Mouse (Mus musculus) heart, adult 2 months (tissue): ENCODE results near the gene Vmn1r13. TPM values are rescaled to one million over a fixed set of nuclear protein-coding genes. Genes with fewer than 3 reads are reported as not detected.
"Not testable (repeated sequence)": the region's sequence is repeated elsewhere in the genome, so short reads cannot be mapped to it uniquely, and the experiment has no call there.

ENCODE experiments used
- DNase-seq, 2 experiments: peaks; one replicate each; pipeline ENCODE4 v3.0.0; 2021
- H3K27ac ChIP-seq: fragments of 200-600 bp; 2 replicates; pipeline ENCODE4 v1.8.1; 2022
- H3K27me3 ChIP-seq: fragments of 200-500 bp; 2 replicates; pipeline ENCODE4 v1.6.1; 2012; ENCODE audit warnings: mild to moderate bottlenecking, low read length, inconsistent platforms, mixed read lengths; ENCODE audit not compliant: control insufficient read depth, insufficient read depth
- H3K36me3 ChIP-seq: fragments of 200-500 bp; 2 replicates; pipeline ENCODE4 v1.6.1; 2012; ENCODE audit warnings: low read length, inconsistent platforms; ENCODE audit not compliant: control insufficient read depth, insufficient read depth
- H3K4me1 ChIP-seq: fragments of 200-500 bp; 2 replicates; pipeline ENCODE4 v1.6.1; 2011; ENCODE audit warnings: low read length; ENCODE audit not compliant: control insufficient read depth, insufficient read depth
- H3K4me3 ChIP-seq: fragments of 200-600 bp; 2 replicates; pipeline ENCODE4 v1.8.1; 2022
- H3K79me2 ChIP-seq: fragments of 200-500 bp; replicated peaks from 2 replicates; pipeline ENCODE4 v1.6.1; 2012; ENCODE audit warnings: mild to moderate bottlenecking, inconsistent platforms, low read length, moderate library complexity, mixed read lengths; ENCODE audit not compliant: control insufficient read depth, insufficient read depth
- H3K9ac ChIP-seq: fragments of 200-500 bp; 2 replicates; pipeline ENCODE4 v1.6.1; 2012; ENCODE audit warnings: low read depth, mild to moderate bottlenecking, control low read depth, inconsistent platforms, low read length, mixed read lengths
- CTCF ChIP-seq: fragments of 200-600 bp; IDR thresholded peaks from 2 replicates; pipeline ENCODE4 v1.8.1; 2022; ENCODE audit warnings: antibody characterized with exemption, mild to moderate bottlenecking, moderate library complexity
- EP300 ChIP-seq: fragments of 200-500 bp; IDR thresholded peaks from 2 replicates; pipeline ENCODE4 v1.6.1; 2011; ENCODE audit warnings: low read depth, low read length, control low read depth; ENCODE audit not compliant: insufficient read depth
- POLR2A ChIP-seq: fragments of 200-500 bp; IDR thresholded peaks from 2 replicates; pipeline ENCODE4 v1.6.1; 2011; ENCODE audit warnings: mild to moderate bottlenecking, low read depth, low read length, control low read depth; ENCODE audit not compliant: insufficient read depth
- WGBS: fragments of 180-500 bp; shearing (Covaris S2); methylation state at CpG from one replicate; pipeline ENCODE4 v1.1.7; 2018; 5-methylcytosine and 5-hydroxymethylcytosine counted together
- intact Hi-C: fragments of 180-260 bp; cut with DNase I; formaldehyde crosslinking; loops from one replicate; pipeline ENCODE4 v1.15.1; 2025
- long read RNA-seq: library from polyadenylated mRNA; stranded (forward); transcript quantifications from one replicate; pipeline ENCODE4 v2.0.0, GENCODE M21; 2021
- polyA plus RNA-seq: library from polyadenylated mRNA; depleted of rRNA; stranded (reverse); fragments of >200 nt; gene quantifications from 2 replicates; pipeline ENCODE4 v1.2.3, GENCODE M21; 2012; rRNA removed
- total RNA-seq, 2 experiments: library from RNA; stranded (reverse); gene quantifications; 2 replicates each; pipeline ENCODE4 v1.2.3; 2021

Vmn1r13 gene
- total RNA-seq (not detected), polyA plus RNA-seq (not detected in 2 replicates)
- long read RNA-seq, result 0 reads

DNA sequence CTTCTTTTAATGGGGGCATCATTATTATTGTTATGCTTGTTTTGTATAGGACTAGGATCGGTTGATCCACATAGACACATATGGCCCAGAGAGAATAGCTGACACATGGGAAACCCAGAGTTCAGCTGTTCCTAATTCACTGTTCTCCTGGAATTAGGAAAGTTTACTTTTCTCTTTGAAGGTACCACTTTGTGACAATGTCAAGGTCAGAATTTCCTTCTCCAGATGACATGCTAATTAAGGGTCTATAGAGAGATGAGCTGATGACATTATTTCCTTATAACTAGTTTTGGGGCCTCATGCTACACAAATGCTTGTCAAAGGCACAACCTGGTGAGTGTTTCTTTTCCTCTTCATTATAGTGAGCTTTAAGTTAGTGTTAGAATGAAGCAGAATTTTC, at the start of gene Vmn1r13:
TSS of gene Vmn1r13 (plus strand) at position 301 of the 400 bp plus-strand sequence.
- intact Hi-C loops, H3K27ac ChIP-seq, H3K27me3 ChIP-seq, DNase-seq, H3K36me3 ChIP-seq, H3K79me2 ChIP-seq, H3K9ac ChIP-seq, H3K4me1 ChIP-seq, H3K4me3 ChIP-seq: not testable (repeated sequence)
- 83% methylated on average over 1 of the region's 1 CpGs for WGBS

DNA sequence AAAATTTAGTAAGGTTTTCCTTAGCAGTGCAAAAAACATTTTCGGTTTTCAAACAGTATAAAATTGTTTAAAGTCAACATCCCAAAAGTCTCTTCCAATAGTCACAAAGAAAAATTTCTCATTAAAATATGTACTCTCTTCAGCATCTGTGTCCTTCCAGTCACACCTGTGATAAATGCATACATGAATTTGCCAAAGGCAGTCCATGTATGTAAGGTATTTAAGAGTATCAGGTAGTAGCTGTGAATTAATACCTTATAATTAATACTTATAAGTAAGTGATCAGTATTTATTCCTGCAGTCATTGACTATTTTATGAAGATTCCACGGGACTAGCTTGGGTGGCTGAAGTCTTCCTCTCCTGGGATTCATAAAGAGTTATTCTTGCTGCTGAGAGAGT, 46.5 kb upstream of the Vmn1r13 start, which contains the start of gene Vmn1r12:
TSS of gene Vmn1r12 (plus strand) at position 301 of the 400 bp plus-strand sequence.
- no peaks in the 10 kb centered on the region for H3K4me1 ChIP-seq
- intact Hi-C loops, result no loop called here
- H3K4me3 ChIP-seq, result no peak within 1 kb of the TSS
- TF ChIP-seq EP300 (no peak), POLR2A (no peak), CTCF (no peak)
- no peaks in the 10 kb centered on the region for H3K27me3 ChIP-seq
- H3K36me3 ChIP-seq, result no peaks in the 10 kb centered on the region
- no peak within 1 kb of the TSS for H3K27ac ChIP-seq
- H3K9ac ChIP-seq, result no peak within 1 kb of the TSS
- WGBS, result 71% methylated on average over 2 of the region's 2 CpGs
- no peak for DNase-seq
- no peaks in the 10 kb centered on the region for H3K79me2 ChIP-seq

DNA sequence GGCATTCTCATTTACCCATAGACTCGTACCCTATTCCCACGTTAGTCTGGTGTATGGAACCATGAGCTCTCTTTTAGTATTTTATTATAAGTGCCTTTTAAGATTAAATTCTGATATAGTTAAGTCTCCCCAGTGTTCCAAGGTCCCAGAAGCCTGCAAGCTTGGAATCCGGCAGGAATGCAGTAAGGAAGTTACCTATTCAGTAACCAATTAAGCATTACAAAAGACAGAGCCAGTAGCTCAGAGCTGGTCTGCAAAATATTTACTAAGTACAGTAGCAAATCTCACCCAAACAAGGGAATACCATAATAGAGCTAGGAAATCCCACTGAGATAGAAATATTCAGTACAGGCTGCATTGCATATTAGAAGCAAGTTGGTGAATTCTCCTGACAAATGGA, 13.1 kb upstream of the Vmn1r13 start:
- H3K27me3 ChIP-seq, H3K27ac ChIP-seq, intact Hi-C loops, H3K4me3 ChIP-seq, DNase-seq, H3K9ac ChIP-seq, H3K79me2 ChIP-seq, H3K4me1 ChIP-seq, H3K36me3 ChIP-seq: not testable (repeated sequence)
- 53% methylated on average over 3 of the region's 3 CpGs for WGBS

DNA sequence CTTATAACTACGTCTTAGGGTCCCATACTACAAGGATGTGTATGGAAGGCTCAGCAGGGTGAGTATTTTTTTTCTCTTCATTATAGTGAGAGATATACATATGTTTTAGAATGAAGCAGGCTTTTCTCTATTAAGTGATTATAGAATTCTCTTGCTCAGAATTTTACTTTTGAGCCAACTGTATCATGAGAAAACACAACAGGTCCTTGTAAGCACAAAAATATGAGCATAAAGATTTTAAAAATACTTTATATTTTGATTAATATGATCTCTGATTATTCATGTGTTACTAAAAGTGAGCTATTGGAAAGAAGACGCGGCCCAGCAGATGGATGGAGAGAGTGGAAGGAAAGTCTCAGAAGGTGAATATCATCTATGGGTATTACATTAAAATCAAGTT, 28.3 kb downstream of the Vmn1r13 start, which contains the start of gene Vmn1r14:
TSS of gene Vmn1r14 (plus strand) at position 301 of the 400 bp plus-strand sequence.
- Histone ChIP-seq H3K4me3 (no peak within 1 kb of the TSS), H3K27ac (no peak within 1 kb of the TSS), H3K9ac (no peak within 1 kb of the TSS), H3K36me3 (no peaks in the 10 kb centered on the region), H3K4me1 (no peaks in the 10 kb centered on the region), H3K79me2 (no peaks in the 10 kb centered on the region), H3K27me3 (no peaks in the 10 kb centered on the region)
- WGBS, result 87% methylated on average over 3 of the region's 3 CpGs
- intact Hi-C loops, result no loop called here
- TF ChIP-seq EP300 (no peak), POLR2A (no peak), CTCF (no peak)
- DNase-seq, result no peak

DNA sequence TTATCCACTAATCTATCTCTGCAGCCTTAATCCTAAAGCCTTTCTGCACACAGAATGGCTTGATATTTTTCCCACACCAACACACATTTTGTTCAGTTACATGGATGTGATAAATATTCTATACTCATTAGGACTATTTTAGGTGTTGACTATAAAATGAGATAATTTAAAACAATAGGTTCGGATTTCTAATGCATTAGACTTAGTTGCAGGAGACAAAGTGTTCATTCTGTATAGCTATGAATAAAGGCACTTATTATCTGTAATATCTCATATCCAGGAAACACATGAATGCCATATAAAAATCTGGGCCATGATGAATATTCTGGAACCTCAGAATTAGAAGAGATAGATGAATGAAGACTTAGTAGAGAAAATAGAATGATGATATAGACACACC, 54.6 kb downstream of the Vmn1r13 start, which contains the start of gene Vmn1r15:
TSS of gene Vmn1r15 (plus strand) at position 301 of the 400 bp plus-strand sequence.
- WGBS, result 55% methylated on average over 1 of the region's 1 CpGs
- H3K9ac ChIP-seq, result no peak within 1 kb of the TSS
- no peak for DNase-seq
- no peaks in the 10 kb centered on the region for H3K4me1 ChIP-seq
- H3K4me3 ChIP-seq, result no peak within 1 kb of the TSS
- intact Hi-C loops, result no loop called here
- H3K79me2 ChIP-seq, result no peaks in the 10 kb centered on the region
- H3K27ac ChIP-seq, result no peak within 1 kb of the TSS
- no peaks in the 10 kb centered on the region for H3K27me3 ChIP-seq
- H3K36me3 ChIP-seq, result no peaks in the 10 kb centered on the region
- no peak for TF ChIP-seq POLR2A
- no peak for TF ChIP-seq EP300
- TF ChIP-seq CTCF, result no peak

DNA sequence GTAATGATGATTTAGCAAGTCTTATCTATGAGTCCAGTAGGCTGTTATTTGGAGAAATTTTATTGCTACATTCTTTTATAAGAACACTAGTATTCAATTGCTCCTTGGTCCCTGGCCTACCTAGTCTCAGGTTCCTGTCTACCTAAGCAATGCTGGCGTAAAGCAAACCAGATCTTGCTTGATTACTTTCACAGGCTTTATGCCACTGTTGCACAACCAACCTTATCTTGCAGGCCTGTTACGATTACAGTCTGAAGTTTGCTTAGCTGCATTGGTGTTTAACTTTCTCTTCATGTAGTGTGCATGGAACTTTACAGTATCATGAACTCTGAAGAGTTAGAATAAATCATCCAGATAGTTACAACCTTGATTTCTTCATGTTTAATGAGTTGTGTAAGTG, 57.9 kb downstream of the Vmn1r13 start:
- DNase-seq, result no peak
- intact Hi-C loops, result no loop called here
- H3K36me3 ChIP-seq, result no peaks in the 10 kb centered on the region
- no peaks in the 10 kb centered on the region for H3K4me1 ChIP-seq
- H3K27ac ChIP-seq, result no peak overlapping the region
- H3K9ac ChIP-seq, result no peak overlapping the region
- no peaks in the 10 kb centered on the region for H3K79me2 ChIP-seq
- TF ChIP-seq EP300, result no peak
- TF ChIP-seq POLR2A, result no peak
- TF ChIP-seq CTCF, result no peak
- 72% methylated on average over 2 of the region's 2 CpGs for WGBS
- no peak overlapping the region for H3K4me3 ChIP-seq
- H3K27me3 ChIP-seq, result no peaks in the 10 kb centered on the region

Other genes starting within 250 kb of the Vmn1r13 start
- gene Vmn1r5, start 233.0 kb upstream of the Vmn1r13 start, total RNA-seq, result not detected
- gene Vmn1r5, start 233.0 kb upstream of the Vmn1r13 start, polyA plus RNA-seq, result not detected in 2 replicates
- not detected for gene Vmn1r6, start 206.0 kb upstream of the Vmn1r13 start, total RNA-seq
- not detected in 2 replicates for gene Vmn1r6, start 206.0 kb upstream of the Vmn1r13 start, polyA plus RNA-seq
- gene Vmn1r7, start 178.0 kb upstream of the Vmn1r13 start, total RNA-seq, result not detected
- gene Vmn1r7, start 178.0 kb upstream of the Vmn1r13 start, polyA plus RNA-seq, result not detected in 2 replicates
- not detected for gene Vmn1r8, start 171.0 kb upstream of the Vmn1r13 start, total RNA-seq
- gene Vmn1r8, start 171.0 kb upstream of the Vmn1r13 start, polyA plus RNA-seq, result not detected in 2 replicates
- gene Vmn1r9, start 136.5 kb upstream of the Vmn1r13 start, total RNA-seq, result not detected
- not detected in 2 replicates for gene Vmn1r9, start 136.5 kb upstream of the Vmn1r13 start, polyA plus RNA-seq
- gene Vmn1r10, start 93.8 kb upstream of the Vmn1r13 start, total RNA-seq, result not detected
- not detected in 2 replicates for gene Vmn1r10, start 93.8 kb upstream of the Vmn1r13 start, polyA plus RNA-seq
- gene Vmn1r11, start 69.8 kb upstream of the Vmn1r13 start, total RNA-seq, result not detected
- not detected in 2 replicates for gene Vmn1r11, start 69.8 kb upstream of the Vmn1r13 start, polyA plus RNA-seq
- not detected for gene Vmn1r12, start 46.4 kb upstream of the Vmn1r13 start, total RNA-seq
- not detected in 2 replicates for gene Vmn1r12, start 46.4 kb upstream of the Vmn1r13 start, polyA plus RNA-seq
- not detected for gene Vmn1r14, start 28.4 kb downstream of the Vmn1r13 start, total RNA-seq
- gene Vmn1r14, start 28.4 kb downstream of the Vmn1r13 start, polyA plus RNA-seq, result not detected in 2 replicates
- not detected for gene Vmn1r15, start 54.7 kb downstream of the Vmn1r13 start, total RNA-seq
- not detected in 2 replicates for gene Vmn1r15, start 54.7 kb downstream of the Vmn1r13 start, polyA plus RNA-seq
- gene Vmn1r16, start 126.2 kb downstream of the Vmn1r13 start, total RNA-seq, result not detected
- not detected in 2 replicates for gene Vmn1r16, start 126.2 kb downstream of the Vmn1r13 start, polyA plus RNA-seq
- not detected for gene Vmn1r17, start 160.4 kb downstream of the Vmn1r13 start, total RNA-seq
- gene Vmn1r17, start 160.4 kb downstream of the Vmn1r13 start, polyA plus RNA-seq, result not detected in 2 replicates
- gene Vmn1r18, start 192.5 kb downstream of the Vmn1r13 start, total RNA-seq, result not detected
- not detected in 2 replicates for gene Vmn1r18, start 192.5 kb downstream of the Vmn1r13 start, polyA plus RNA-seq
- not detected for gene Vmn1r19, start 200.5 kb downstream of the Vmn1r13 start, total RNA-seq
- not detected in 2 replicates for gene Vmn1r19, start 200.5 kb downstream of the Vmn1r13 start, polyA plus RNA-seq
- not detected for gene Vmn1r20, start 225.6 kb downstream of the Vmn1r13 start, total RNA-seq
- not detected in 2 replicates for gene Vmn1r20, start 225.6 kb downstream of the Vmn1r13 start, polyA plus RNA-seq